Mouse (Mus musculus): ENCODE measurements around the gene Ttc41.

GRCm38 (mm10) chr10:86742918-86743317 lies 37.3 kb downstream of the Ttc41 start:
- no peak for TF ChIP-seq CTCF (IDR thresholded peaks at IDR 0.05; ENCODE audit: low read depth, low read length)
- no peak for TF ChIP-seq POLR2A (IDR thresholded peaks at IDR 0.05; ENCODE audit: insufficient read depth, low read length)
- TF ChIP-seq EP300 (IDR thresholded peaks at IDR 0.05; ENCODE audit: insufficient read depth, low read depth, low read length), result no peak

All from ES-Bruce4 (cell line).